Mouse (Mus musculus) kidney, adult 2 months (tissue): ENCODE data around the gene Fbxl13.

Source experiments
- CTCF ChIP-seq: fragments of 200-500 bp; conservative IDR thresholded peaks from 2 replicates; pipeline ENCODE4 v1.5.1; 2011; ENCODE audit warnings: low read depth, mild to moderate bottlenecking, control low read depth, low read length, moderate library complexity, mixed read lengths; ENCODE audit not compliant: insufficient read depth, insufficient read length
- POLR2A ChIP-seq: fragments of 200-500 bp; IDR thresholded peaks from one replicate; pipeline ENCODE4 v1.6.1; 2011; ENCODE audit warnings: low read depth, low read length, control low read depth

GRCm38 (mm10) chr5:21505159-21505558, 140.3 kb downstream of the Fbxl13 start:
- TF ChIP-seq CTCF (no peak), POLR2A (no peak)
